Mouse (Mus musculus): ENCODE data around the gene Satb1. TPM values are rescaled to one million over a fixed set of nuclear protein-coding genes. Genes with fewer than 3 reads are reported as not detected.

Satb1 gene
- 10 to 100 TPM; 27.1 to 31.6 (median 28.1) TPM for total RNA-seq (2022)

DNA sequence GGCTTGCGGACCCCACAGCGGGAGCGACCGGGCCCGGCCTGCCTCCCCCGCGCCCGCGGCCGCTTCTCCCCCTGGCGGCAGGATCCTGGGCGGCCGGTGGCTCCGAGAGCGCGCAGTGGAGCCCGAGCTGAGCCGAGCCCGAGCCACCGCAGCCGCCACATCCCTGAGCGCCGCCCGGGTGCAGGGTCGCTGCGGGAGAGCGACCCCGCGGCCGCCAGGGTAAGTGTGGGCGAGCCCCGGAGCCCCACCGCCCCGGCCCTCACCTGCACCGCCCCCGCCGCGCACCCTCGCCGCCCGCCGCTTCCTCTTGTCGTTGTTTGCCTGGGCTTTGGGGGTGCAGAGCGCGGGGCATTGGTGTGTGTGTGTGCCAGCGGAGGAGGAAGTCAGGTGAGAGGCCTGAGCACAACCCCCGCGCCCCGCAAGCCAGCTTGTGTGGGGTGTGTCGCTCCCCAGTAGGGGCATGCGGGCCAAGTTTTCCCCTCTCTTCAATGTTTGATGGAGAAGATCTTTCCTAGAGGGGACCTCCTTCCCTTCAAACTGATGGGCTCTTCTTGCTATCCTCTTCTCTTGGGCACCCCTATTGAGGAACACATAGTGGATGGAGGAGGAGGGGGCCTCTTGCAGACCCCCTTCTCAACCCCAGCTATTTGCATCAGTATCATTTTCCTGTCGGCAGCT, at the start of gene Satb1:
Satb1 (minus strand) TSS at position 391 of the 678 bp plus-strand sequence.
- DNase-seq = no peak

DNA sequence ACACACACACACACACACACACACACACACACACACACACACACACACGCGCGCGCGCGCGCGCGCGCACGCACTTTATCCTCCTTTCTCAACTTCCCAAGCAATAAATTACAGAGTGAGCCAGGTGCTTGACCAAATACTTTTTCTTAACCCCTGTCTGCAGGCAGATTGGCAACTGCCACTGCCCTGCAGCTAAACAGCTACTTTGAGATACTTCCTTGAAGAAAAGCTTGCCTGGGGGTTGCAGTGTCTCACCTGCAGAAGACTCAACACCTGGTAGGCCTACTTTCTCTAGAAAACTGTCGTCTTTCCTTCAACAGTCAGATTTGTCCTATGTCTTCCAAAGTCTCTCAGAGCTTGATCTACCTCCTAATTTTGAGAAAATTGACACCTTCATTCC, 49.5 kb upstream of the Satb1 start:
- DNase-seq = no peak

DNA sequence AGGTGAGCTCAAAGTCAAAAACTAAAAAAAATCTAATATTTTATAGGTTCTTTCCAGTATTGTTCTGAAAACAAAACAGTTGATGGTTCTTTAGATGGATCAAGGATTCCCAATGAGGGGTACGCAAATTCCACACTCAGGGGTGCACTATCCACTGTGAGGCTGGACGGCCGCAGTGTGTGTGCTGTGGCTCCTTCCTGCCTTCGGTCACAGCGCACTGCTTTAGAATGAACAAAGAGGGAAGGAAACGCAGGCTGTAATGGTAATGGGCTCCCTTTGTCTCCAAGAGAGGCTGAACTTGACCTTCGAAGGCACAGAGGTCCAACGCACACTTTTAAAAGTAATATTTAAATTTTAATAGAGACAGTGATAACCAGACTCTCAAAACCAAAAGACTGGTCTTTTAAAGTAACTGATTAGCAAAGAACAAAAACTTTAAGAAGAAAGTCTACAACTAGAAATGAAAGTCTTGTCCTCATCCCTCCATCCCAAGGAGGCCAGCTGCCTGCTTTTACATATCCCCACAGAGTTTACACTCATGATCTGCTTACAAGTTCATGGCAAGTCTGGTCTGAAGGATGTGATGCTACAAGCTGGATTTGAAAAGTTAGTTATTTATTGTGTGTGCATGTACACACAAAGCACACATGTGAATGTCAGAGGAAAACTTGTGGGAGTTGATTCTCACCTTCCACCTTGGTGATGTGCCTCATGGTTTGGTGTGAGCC, 48.0 kb upstream of the Satb1 start:
- DNase-seq = no peak

DNA sequence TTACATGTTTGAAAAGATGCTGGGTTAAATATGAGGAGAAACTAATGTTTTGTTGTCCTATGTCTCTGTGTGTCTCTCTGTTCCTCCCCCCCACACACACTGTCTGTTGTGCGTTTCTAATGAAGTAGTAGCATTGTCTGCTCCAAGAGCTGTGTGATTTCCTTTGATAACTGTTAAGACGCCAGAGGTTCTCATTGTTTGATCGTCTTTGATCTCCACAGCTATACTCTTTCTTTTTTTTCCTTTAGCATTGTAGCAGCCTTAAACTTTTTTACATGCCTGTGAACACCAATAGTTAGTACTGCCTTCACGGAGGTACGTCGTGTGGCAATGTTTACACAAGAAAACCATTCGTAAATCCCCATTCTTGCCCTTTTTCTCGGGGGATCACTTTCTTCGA, 47.1 kb upstream of the Satb1 start:
- DNase-seq = no peak

DNA sequence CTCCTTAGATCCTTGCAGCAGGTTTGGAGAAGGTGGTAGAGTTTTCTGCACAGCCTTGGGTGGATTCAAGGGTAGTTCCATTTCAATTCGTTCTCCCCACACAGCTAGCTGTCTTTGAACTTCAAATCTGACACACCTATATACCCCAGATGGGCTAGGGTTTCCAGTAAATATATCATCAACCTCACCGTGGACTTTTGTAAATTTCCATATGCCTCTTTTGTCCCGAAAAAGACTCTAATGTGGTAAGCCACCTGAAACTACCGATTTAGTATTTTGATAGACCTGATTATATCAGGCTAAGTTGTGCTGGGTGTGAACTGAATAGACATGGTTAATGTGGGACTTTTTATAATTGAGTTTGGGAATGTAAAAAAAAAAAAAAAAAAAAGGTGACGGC, 46.6 kb upstream of the Satb1 start:
- no peak for DNase-seq

DNA sequence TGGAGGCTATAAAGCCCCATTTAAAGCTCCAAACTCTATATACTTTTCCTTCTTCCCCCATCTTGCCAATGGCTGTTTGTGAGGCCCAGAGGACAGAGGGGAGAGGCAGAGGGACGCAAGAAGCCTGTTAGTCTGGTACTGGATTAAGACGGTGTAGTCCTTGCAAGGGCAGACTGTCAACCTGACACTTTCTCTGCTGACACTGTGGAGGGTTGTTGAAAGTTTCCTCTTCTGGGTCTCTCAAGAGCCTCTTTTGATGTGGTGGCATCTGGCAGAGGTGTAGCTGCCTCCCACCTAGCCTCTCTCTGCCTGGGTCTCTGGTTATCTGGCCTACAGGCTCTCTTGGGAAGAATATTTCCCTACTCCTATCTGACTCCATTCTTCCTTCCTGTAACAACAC, 46.1 kb upstream of the Satb1 start:
- DNase-seq = no peak

DNA sequence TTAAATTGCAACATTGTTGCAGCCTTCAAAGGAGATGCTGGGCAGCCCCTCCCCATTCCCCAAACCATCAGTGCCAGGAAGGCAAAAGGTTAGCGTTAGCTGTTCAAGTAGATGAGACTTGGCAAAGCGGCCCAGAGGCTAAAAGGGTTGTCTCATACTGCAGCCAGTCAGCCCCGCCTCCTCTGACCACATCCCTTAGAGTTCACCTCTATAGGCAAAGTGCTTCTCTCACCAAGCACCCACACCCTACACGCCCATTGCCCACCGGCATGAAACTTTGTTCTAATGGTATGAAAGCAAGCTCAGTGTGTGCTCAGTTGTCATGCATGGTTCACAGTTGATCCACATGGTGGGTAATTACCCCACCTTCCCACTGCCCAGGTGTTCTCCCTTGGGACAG, 43.4 kb upstream of the Satb1 start:
- no peak for DNase-seq

DNA sequence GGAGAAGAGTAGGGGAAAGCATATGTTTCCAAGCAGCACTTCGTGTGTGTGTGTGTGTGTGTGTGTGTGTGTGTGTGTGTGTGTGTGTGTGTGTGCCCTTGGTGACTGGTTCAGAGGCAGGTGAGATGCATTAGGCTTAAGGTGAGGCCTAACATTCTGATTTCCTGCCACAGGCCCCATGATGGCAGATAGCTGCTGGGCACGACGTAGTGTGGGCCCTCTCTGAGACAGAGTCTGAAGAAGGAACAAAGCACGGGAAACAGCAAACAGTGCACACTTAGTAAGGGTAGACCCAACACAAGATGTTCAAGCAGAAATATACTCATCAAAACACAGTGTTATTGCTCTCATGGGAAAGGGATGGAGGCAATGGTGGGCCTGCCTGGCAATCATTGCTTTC, 24.5 kb upstream of the Satb1 start:
- no peak for DNase-seq

DNA sequence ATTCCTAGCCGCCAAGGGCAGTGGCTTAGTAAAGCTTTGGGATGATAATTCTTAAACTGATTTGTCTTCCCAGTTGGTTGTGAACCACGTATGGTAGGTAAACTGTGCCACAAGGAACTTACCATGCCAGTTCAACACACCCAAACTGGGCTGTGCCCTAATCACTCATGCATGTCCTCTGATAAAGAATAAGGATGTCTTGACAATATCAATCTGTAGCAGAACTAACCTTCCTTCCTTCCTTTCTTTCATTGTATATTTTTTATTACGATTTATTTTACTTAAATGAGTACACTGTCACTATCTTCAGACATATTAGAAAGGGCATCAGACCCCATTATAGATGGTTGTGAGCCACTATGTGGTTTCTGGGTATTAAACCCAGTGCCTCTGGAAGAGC, 23.2 kb upstream of the Satb1 start:
- no peak for DNase-seq

DNA sequence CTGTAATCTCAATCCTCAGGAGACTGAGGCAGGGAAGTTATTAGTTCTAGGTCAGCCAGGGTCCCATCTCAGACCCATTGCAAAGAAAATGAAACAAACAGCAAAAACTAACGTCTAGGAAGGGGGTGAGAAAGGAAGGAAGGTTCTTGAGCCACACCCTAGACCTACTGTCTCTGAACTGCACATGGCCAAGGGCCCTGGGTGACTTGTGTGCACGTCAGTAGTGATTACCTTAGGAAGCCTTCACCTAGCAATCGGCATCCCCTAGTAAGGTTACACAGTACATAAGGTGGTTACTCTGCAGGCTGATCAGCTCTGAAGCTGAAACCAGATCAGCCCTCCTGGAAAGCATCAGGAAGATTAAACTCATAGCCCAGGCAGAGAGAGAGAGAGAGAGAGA, 22.2 kb upstream of the Satb1 start:
- no peak for DNase-seq

DNA sequence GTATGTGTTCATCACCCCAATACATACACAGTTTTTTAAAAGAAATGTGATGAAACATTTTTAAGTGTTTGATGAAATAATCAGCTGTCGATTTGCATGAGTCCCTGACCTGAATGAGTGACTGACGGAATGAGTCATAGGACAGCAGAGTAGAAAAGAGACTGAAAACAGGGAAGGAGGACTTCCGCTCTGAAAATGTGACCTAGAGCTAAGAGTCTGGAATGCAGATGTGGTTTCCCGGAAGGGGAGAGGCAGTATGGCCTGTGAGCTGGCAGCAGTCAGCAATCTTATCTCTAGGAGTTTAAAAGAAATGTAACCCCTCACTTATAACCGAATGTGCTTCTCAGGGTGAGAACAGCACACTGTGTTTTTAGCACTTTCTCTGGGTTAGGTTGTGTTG, 20.9 kb upstream of the Satb1 start:
- DNase-seq = no peak

DNA sequence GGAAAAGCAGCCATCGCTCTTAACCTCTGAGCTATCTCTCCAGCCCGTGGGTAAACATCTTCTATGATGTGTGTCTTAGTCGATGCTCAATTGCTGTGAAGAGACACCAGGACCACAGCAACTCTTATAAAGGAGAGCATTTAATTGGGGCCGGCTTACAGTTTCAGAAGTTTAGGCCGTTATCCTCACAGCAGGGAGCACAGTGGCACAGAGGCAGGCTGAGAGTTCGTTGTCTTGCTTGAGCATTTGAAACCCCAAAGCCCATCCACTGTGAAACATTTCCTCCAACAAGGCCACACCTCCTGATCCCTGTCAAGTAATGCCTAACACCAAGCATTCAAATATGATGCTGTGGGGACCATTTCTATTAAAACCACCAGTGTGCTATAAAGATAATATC, 7.5 kb upstream of the Satb1 start:
- DNase-seq = no peak

DNA sequence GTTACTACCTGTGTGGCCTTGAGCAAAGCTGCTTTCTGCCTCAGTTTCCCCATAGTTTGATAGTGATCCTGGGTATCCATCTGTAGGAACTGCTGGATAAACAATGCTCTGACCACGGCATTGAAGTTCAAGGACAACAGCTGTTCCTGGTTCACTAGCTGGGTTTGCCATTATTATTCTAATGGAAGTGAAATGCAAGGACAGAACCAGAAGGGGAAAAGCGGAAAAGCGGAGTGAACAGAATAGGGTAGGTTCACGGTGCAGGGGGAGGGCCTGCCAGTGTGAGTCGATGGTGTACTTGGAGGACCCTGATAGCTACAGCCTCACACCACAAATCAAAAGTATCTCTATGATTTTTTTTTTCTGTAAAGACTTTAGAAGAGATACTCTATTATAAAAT, 6.4 kb upstream of the Satb1 start:
- no peak for DNase-seq

DNA sequence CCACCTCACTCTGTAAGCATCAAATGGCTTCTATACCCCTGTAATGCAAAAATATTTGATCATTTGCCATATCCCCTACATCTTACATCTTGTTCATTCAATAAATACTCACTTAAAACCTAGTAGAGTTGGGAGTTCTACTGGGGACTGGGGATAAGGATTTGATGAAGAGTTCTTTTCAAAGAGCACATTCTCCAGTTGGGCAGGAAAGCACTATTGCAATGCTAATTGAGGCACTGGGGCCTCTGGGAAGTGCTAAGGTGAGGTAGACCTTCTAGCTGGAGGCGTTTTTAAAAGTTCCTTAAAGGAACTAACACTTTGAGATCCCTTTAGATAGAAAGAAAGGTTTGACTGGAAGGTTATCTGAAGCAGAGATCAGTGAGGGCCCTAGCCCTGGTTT, 3.8 kb upstream of the Satb1 start:
- no peak for DNase-seq

DNA sequence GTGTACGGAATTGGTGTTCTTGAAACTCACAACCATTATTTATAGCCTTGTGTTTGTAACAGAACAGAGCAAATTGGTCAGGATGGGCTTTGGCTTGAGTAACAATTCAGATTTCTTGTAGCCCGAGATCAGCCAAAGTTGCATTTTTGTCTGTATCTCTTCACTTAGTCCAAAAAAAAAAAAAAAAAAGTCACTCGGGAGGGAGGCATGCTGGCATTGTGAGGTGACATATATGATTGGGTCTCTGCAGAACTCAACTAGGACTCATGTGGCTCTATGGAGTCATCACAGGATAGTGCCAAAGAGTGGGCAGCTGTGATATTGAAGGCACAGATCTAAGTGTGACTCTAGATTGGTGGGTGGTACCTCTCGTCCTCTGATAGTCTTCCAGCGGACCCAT, 3.2 kb upstream of the Satb1 start:
- no peak for DNase-seq

DNA sequence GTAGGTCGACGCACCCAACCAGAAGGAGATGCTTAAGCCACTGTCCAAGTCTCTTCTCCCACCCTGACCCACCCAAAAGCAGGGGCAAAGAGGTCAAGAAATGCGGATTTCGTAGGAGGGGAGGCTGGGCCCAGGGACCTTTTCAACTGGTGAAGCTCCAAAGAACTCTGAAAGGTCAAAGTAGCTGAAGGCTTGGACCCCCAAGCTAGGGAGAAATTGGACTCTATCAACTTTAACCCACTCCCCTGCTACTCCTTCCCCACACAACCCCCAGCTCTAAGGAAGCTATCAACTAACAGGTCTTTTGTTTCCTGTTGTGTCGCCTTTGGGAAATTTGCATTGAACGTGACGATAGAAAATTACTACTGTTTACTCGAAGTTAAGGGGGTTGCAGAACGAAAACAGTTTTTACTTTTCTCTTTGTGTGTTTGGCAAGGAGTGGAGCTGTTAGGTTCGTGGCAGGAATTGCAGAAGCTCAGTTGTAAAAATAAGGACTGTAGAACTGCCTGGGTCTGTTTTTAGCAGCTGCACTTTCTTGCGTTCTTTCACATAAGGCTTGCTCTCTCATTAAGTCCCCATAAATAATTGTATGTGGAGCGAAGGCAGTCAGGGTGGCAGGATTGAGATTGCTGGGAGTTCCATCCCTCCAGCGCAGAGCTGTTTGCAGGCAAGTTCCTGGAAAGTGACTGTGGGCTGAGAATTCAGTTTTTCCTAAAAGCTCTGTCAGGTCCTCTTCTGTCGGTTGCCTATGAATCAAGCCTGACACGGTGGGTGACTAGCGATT, 680 bp upstream of the Satb1 start:
- DNase-seq = no peak

DNA sequence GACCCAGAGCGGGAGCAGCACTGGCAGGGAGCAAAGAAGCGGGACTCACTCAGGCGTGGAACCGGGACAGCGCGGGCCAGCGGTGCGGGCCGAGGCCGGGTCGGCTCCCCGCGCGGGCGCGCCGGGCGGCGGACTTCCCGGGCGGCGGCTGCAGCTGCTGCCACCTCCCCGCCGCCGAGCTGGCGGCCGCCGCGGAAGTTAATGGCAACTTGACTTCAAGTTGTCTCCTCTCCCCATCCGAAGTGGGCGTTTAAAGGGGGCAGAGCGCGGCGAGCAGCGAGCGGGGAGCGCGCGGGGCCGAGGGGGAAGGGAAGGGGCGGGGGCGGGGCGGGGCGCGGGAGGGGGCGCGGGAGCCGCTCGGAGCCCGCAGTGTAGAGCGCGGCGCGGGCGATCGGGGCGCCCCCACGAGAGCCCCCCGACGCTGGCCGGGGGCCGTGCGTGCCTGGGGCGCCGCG, 642 bp downstream of the Satb1 start:
- DNase-seq = no peak

DNA sequence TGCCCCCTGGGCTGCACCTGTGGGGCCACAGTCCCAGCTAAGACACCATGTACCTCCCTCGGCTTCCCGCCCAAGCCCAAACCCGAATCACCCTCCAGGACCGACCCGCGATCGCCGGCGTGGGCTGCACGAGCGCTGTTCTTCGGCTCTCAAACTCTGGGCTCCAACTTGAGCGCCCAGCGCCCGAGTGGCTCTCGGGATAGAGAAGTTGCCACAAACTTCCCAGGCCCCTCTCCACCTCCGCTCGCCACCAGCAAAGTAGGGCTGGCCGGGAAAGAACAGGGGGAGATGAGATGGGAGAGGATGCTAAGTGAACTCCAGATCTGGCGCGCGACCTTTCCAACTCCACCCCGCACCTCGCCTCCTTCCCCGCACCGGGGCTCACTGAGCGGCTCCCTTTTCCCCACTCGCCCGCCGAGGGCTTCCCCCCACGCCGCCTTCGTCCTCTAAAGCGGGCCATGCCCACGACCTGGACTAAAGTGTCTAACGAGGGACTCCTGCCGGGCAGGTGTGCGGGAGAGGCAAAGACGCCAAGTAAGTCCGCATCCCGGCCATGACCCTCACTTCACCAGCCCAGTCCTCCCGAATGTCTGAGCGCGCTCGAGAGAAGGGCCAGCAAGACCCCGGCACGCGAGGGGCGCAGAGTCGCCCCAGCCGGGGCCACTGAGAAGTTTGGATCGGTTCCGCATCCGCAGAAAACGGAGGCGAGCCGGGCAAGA, 1.2 kb downstream of the Satb1 start:
- no peak for DNase-seq

DNA sequence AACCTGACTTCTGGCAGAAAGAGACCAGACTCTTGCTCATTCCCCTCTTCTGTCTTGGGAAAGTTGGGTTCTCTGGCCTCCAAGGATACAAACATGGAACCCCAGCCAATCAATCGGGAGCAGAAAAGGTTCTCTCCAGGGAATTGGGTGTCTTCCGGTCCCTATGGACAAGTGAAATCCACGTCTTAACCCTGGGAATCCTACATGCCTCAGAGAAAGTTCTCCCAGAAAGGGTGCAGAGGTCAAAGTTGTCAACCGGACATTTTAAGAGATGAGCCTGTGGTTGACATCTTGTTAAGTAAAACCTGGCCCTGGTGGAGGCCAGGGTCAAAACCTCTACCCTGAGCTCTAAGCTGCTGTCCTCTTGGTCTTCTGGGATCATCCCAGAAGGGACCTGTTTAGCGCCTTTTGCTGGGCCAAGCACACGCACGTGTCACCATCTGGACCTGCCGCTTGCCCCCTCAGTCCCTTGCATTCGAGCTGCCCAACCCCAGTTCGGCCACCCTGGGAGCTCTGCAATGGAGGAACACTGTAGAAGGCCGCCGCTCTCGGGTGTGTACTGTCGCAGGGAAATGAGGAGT, 1.9 kb downstream of the Satb1 start:
- no peak for DNase-seq

DNA sequence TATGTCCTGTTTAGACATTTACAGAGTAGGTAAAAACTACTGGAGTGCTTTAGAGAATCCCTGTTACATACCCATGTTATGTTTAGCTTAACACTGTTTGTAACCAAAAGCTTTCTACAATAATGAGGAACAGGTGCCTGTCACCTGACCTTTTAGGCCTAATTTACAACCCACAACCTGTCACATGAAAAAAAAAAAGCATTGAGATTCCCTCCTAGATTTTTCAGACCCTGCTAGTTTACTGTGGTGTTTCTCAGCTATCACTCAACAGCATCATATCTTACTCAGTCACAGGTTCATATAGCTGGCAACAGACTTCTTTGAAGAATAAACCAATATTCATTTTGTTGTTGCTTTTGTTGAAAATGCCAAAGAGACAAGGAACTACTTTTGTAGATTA, 3.7 kb downstream of the Satb1 start:
- DNase-seq = no peak

DNA sequence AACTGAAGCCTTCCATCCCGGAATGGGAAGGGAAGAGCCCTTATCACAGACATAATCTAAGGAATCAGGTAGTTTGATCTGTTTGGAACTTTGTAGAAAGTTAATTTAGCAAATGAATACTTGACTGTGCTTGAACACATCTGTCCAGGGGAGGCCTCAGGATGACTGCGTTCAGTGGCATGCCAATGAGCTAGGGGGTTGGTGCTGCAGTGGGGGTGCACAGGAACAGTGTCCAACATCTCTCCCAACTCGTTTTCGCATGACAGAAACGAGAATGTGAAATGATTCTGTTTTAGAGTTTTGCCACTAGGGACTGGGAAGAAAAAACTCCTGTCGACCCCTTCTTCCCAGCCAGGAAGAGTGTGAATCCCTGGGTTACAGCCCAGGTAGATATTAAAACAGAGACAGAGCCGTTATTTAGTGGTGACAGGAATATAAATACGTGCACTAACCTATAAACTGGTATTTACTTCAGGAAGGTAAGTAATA, 5.1 kb downstream of the Satb1 start:
- DNase-seq = no peak

DNA sequence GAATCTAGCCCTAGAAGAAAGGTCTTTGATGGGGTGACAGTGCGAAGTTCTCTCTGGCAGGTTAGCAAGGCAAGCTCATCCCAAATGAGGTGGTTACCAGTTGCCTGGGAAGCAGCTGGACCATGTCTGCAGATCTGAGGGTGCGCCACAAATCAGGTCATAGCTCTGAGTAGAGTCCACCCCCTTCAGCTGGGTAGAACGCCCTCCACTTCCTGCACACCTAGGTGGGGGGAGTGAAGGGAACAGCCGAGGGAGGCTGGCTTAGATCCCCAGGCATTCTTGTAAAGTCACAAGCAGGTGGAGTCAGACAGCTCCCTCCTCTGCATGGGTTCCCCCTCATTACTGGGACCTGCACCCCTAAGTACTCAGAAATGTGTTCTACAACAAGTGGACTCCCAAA, 6.6 kb downstream of the Satb1 start:
- DNase-seq = no peak
